Mouse (Mus musculus): Measurements from ENCODE around the gene Drd3. TPM values are rescaled to one million over a fixed set of nuclear protein-coding genes. Genes with fewer than 3 reads are reported as not detected.

Drd3 gene
- polyA plus RNA-seq, 1 experiment from 2014 or later, result not detected

DNA sequence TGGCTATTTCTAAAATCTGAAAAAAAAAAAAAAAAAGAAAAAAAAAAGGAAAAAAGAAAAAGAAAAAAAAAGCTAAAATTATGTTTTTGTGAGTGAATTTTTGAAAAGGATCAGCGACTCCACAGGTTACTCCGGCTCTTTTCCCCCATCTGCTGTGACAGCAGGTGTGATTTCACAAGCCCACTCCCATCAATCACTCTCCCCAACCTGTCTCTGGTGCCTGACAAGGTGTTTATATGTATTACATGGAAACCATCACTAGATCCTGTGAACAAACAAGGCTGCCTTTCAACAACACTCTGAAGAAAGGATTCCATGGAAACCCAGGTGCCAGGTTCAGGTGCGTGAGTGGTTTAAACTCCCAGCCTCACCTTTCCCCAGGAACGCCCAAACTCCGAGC is 20.9 kb upstream of the Drd3 start:
- 91% methylated on average over 5 of the region's 5 CpGs for WGBS
- Histone ChIP-seq H3K27ac (ENCODE audit: poor library complexity, severe bottlenecking) (no peak overlapping the region), H3K4me1 (replicated peaks) (peaks cover 7% of the 10 kb centered on the region; the same call in 1 of the 2 replicates), H3K4me3 (no peak overlapping the region), H3K27me3 (replicated peaks) (no peaks in the 10 kb centered on the region), H3K9ac (no peak overlapping the region), H3K9me3 (replicated peaks) (no peaks in the 10 kb centered on the region), H3K36me3 (no peaks in the 10 kb centered on the region), H3K4me2 (no peak overlapping the region)
- no peak for ATAC-seq (ENCODE audit: insufficient number of reproducible peaks, low FRiP score)

- no peaks in the 10 kb centered on the region for H3K4me1 ChIP-seq (replicated peaks)
- H3K9ac ChIP-seq, result no peak overlapping the region
- no peaks in the 10 kb centered on the region for H3K36me3 ChIP-seq
- no peaks in the 10 kb centered on the region for H3K27me3 ChIP-seq (replicated peaks)
- H3K4me2 ChIP-seq, result no peak overlapping the region
- WGBS, result 59% methylated on average over 4 of the region's 4 CpGs
- no peak for ATAC-seq (ENCODE audit: insufficient number of reproducible peaks, low FRiP score)
- no peak overlapping the region for H3K27ac ChIP-seq (ENCODE audit: poor library complexity, severe bottlenecking)
- no peak overlapping the region for H3K4me3 ChIP-seq
- H3K9me3 ChIP-seq (replicated peaks), result no peaks in the 10 kb centered on the region
These were observed 15.9 kb upstream of the Drd3 start for GRCm38 (mm10) chr16:43737933-43738332.

DNA sequence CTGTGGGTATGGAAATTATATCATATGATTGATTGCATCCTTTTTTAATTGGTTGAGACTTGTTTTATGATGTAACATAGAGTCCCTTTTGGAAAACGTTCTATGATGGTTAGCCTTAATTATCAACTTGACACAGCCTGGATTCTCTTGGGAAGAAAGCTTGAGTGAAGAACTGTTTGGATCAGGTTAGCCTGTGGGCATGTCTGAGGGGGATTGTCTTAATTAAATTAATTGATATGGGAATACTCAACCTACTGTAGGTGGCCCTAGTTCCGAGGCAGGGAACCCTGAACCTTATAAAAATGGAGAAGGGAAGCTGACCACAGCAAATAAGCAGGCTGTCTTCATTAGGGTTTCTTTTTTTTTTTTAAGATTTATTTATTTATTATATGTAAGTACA is 12.9 kb upstream of the Drd3 start:
- Histone ChIP-seq H3K4me1 (replicated peaks) (no peaks in the 10 kb centered on the region), H3K27me3 (replicated peaks) (no peaks in the 10 kb centered on the region), H3K9ac (no peak overlapping the region), H3K4me2 (no peak overlapping the region), H3K27ac (ENCODE audit: poor library complexity, severe bottlenecking) (no peak overlapping the region), H3K4me3 (no peak overlapping the region), H3K9me3 (replicated peaks) (no peaks in the 10 kb centered on the region), H3K36me3 (no peaks in the 10 kb centered on the region)
- 69% methylated on average over 2 of the region's 2 CpGs for WGBS
- no peak for ATAC-seq (ENCODE audit: insufficient number of reproducible peaks, low FRiP score)

- Histone ChIP-seq H3K4me2 (no peak overlapping the region), H3K9me3 (replicated peaks) (no peaks in the 10 kb centered on the region), H3K4me1 (replicated peaks) (no peaks in the 10 kb centered on the region), H3K27me3 (replicated peaks) (no peaks in the 10 kb centered on the region), H3K27ac (ENCODE audit: poor library complexity, severe bottlenecking) (no peak overlapping the region), H3K36me3 (no peaks in the 10 kb centered on the region), H3K9ac (no peak overlapping the region), H3K4me3 (no peak overlapping the region)
- WGBS, result 89% methylated on average over 2 of the region's 2 CpGs
- no peak for ATAC-seq (ENCODE audit: insufficient number of reproducible peaks, low FRiP score)
These were observed 5.4 kb upstream of the Drd3 start for GRCm38 (mm10) chr16:43748424-43748823.

DNA sequence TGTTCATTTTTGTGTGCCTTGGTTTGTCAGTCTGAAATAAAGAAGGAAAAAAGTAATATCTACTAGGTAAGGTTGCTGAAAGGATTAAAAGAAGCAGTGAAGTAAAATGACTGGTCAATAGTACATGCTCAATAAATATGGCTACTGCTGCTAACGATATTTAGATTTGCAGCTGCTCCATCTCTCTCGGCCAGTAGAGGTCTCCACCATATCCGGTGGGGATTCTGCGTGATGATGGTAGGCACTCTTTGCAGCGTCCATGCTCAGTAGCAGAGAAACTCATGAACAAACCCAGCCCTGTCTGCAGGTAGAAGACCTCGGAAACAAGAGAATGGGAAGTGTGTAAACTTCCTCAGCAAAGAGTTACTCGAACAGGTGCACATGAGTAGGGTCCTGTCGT is 926 bp upstream of the Drd3 start:
- Histone ChIP-seq H3K4me2 (no peak overlapping the region), H3K9me3 (replicated peaks) (no peaks in the 10 kb centered on the region), H3K36me3 (no peaks in the 10 kb centered on the region), H3K9ac (no peak overlapping the region), H3K27ac (ENCODE audit: poor library complexity, severe bottlenecking) (no peak overlapping the region), H3K4me1 (replicated peaks) (peaks cover 3% of the 10 kb centered on the region; the same call in 1 of the 2 replicates), H3K27me3 (replicated peaks) (no peaks in the 10 kb centered on the region), H3K4me3 (no peak overlapping the region)
- no peak for ATAC-seq (ENCODE audit: insufficient number of reproducible peaks, low FRiP score)
- 79% methylated on average over 8 of the region's 8 CpGs for WGBS

GRCm38 (mm10) chr16:43772358-43772757 is 18.5 kb downstream of the Drd3 start:
- no peak overlapping the region for H3K4me3 ChIP-seq
- no peaks in the 10 kb centered on the region for H3K36me3 ChIP-seq
- peak overlapping the region; percentile 24; the same call in 1 of the 2 replicates for H3K4me2 ChIP-seq
- no peaks in the 10 kb centered on the region for H3K9me3 ChIP-seq (replicated peaks)
- peaks cover 19% of the 10 kb centered on the region for H3K4me1 ChIP-seq (replicated peaks)
- peak; percentile 73; the same call in 1 of the 2 replicates for ATAC-seq (ENCODE audit: insufficient number of reproducible peaks, low FRiP score)
- no peak overlapping the region for H3K9ac ChIP-seq
- 10% methylated on average over 3 of the region's 3 CpGs for WGBS
- no peaks in the 10 kb centered on the region for H3K27me3 ChIP-seq (replicated peaks)
- peak overlapping the region; percentile 74 for H3K27ac ChIP-seq (ENCODE audit: poor library complexity, severe bottlenecking)

DNA sequence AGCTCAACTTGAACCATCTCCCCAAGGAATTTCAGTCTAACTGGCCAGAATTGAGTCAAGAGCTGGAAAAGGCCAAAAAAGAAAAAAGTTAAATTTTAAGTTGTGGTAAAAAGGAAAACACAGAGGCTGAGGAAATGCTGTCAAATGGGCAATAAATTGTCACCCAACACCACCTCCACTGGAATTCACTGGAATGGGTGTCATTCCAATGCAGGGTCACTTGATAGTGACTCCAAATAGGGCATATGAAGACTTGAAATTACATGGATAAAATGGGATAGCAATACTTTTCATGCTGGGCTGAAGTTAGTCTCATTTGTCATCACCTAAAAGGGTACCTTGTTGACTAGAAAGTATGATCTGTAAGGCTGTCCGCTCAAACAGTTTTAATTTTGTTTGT is 18.9 kb downstream of the Drd3 start:
- H3K27me3 ChIP-seq (replicated peaks), result no peaks in the 10 kb centered on the region
- H3K4me3 ChIP-seq, result no peak overlapping the region
- 66% methylated on average over 1 of the region's 1 CpGs for WGBS
- peaks cover 19% of the 10 kb centered on the region for H3K4me1 ChIP-seq (replicated peaks)
- peak overlapping the region; percentile 24; the same call in 1 of the 2 replicates for H3K4me2 ChIP-seq
- no peak for ATAC-seq (ENCODE audit: insufficient number of reproducible peaks, low FRiP score)
- no peak overlapping the region for H3K9ac ChIP-seq
- H3K27ac ChIP-seq (ENCODE audit: poor library complexity, severe bottlenecking), result peak overlapping the region; percentile 74
- H3K36me3 ChIP-seq, result no peaks in the 10 kb centered on the region
- no peaks in the 10 kb centered on the region for H3K9me3 ChIP-seq (replicated peaks)

- Histone ChIP-seq H3K9ac (no peak overlapping the region), H3K4me3 (no peak overlapping the region), H3K4me1 (replicated peaks) (peaks cover 19% of the 10 kb centered on the region), H3K4me2 (no peak overlapping the region), H3K27ac (ENCODE audit: poor library complexity, severe bottlenecking) (peak overlapping the region; percentile 74), H3K27me3 (replicated peaks) (no peaks in the 10 kb centered on the region), H3K9me3 (replicated peaks) (no peaks in the 10 kb centered on the region), H3K36me3 (no peaks in the 10 kb centered on the region)
- WGBS, result 64% methylated on average over 4 of the region's 4 CpGs
- ATAC-seq (ENCODE audit: insufficient number of reproducible peaks, low FRiP score), result no peak
These were observed 19.7 kb downstream of the Drd3 start for GRCm38 (mm10) chr16:43773506-43773905.

DNA sequence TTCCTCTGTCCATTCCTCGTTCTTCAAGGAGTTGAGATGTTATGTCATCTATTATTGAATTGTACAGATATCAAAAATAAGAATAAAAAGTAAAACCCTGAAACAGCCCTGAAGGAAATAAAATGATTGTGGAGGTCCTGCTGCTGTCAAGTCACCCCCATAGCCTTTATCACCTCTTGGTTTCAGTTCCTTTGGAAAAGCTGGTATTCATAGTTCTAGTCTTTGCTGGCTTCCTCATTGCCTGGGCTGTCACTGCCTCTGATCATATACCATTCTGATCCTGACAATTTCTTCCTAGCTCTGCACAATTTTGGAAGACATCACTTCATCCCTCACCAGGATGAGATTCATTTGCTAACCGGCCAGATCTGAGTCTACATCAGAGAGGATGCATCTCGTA is 23.1 kb downstream of the Drd3 start:
- peaks cover 19% of the 10 kb centered on the region for H3K4me1 ChIP-seq (replicated peaks)
- H3K36me3 ChIP-seq, result no peaks in the 10 kb centered on the region
- H3K27me3 ChIP-seq (replicated peaks), result no peaks in the 10 kb centered on the region
- ATAC-seq (ENCODE audit: insufficient number of reproducible peaks, low FRiP score), result no peak
- H3K4me2 ChIP-seq, result no peak overlapping the region
- no peak overlapping the region for H3K27ac ChIP-seq (ENCODE audit: poor library complexity, severe bottlenecking)
- H3K4me3 ChIP-seq, result no peak overlapping the region
- 87% methylated on average over 3 of the region's 3 CpGs for whole genome bisulfite sequencing
- H3K9ac ChIP-seq, result no peak overlapping the region
- H3K9me3 ChIP-seq (replicated peaks), result no peaks in the 10 kb centered on the region

DNA sequence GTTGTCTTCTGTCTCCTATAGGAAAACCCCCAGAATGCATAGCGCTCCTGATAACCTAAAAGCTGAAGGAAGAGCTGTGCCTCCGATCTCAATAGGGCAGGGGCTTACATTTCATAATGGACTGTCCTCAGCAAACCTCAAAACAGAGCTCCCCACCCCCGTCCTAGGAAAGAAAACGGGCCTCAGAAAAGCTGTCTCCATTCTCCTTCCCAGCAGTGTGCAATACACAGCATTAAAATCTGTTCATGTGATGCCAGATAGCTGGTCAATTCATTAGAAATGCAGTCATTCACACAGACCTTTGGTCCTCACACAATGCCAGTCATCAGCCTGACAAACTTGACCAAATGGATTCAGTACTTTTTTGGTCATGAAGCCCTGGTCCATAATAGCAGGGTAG is 45.7 kb downstream of the Drd3 start:
- WGBS, result 52% methylated on average over 4 of the region's 4 CpGs
- Histone ChIP-seq H3K4me2 (no peak overlapping the region), H3K27me3 (replicated peaks) (no peaks in the 10 kb centered on the region), H3K9ac (no peak overlapping the region), H3K4me1 (replicated peaks) (peaks cover 27% of the 10 kb centered on the region), H3K27ac (ENCODE audit: poor library complexity, severe bottlenecking) (no peak overlapping the region), H3K4me3 (no peak overlapping the region), H3K9me3 (replicated peaks) (0 out of 2 replicates have a peak, but pooled peaks cover 4% of the 10 kb centered on the region), H3K36me3 (no peaks in the 10 kb centered on the region)
- no peak for ATAC-seq (ENCODE audit: insufficient number of reproducible peaks, low FRiP score)

DNA sequence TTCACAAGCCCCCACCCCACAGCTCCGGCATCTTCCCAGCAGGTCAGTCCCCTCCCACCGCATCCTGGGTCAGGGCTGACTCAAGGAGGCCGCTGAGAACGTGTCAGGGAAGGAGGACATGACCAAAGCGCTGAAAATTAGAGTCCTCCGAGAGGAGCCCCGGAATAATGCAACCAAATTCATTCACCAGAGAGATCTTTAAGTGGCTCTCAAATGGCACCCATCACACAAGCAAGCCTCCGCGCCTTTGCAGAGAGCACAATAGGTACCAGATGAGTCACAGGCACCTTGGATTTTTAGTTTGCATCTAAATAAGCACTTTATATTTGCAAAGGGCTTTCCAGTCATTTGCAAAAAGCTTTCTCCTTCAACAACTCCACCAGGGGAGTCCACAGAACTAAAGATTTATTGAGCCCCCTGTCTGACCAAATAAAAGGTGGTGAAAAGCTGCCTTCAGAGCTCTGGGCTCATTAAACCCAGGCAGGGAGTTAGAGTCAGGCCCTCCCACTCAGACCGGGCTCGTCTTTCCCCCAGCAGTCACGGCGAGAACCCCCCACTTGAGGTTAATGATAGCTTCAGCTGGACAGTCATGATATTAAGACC is 46.4 kb downstream of the Drd3 start:
- WGBS, result 19% methylated on average over 13 of the region's 13 CpGs
- H3K4me1 ChIP-seq (replicated peaks), result peaks cover 27% of the 10 kb centered on the region
- no peaks in the 10 kb centered on the region for H3K27me3 ChIP-seq (replicated peaks)
- no peak overlapping the region for H3K9ac ChIP-seq
- 0 out of 2 replicates have a peak, but pooled peaks cover 1% of the 10 kb centered on the region for H3K9me3 ChIP-seq (replicated peaks)
- ATAC-seq (ENCODE audit: insufficient number of reproducible peaks, low FRiP score), result no peak
- no peak overlapping the region for H3K4me3 ChIP-seq
- H3K36me3 ChIP-seq, result no peaks in the 10 kb centered on the region
- no peak overlapping the region for H3K4me2 ChIP-seq
- H3K27ac ChIP-seq (ENCODE audit: poor library complexity, severe bottlenecking), result no peak overlapping the region; the same call in 1 of the 2 replicates

DNA sequence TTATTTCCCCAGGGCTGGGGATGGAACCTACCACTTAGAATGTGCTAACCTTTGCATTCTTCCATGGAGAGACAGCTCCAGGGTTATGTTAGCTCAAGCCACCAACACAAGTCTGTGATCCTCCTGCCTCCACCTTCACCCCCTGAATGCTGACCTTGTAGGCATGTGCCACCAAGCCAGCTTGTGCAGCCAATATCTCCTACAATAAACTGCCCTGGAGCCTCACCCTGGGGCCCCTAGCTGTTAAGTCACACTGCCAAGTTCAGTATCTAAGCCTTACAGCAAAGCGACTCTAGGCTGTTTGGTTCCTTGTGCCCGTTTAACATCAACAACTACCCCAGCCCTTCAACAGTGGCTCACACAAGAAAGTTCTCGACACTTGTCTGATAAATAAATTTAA is 47.3 kb downstream of the Drd3 start:
- Histone ChIP-seq H3K9ac (no peak overlapping the region), H3K27ac (ENCODE audit: poor library complexity, severe bottlenecking) (no peak overlapping the region), H3K9me3 (replicated peaks) (no peaks in the 10 kb centered on the region), H3K4me3 (no peak overlapping the region), H3K4me1 (replicated peaks) (peaks cover 27% of the 10 kb centered on the region), H3K4me2 (no peak overlapping the region), H3K36me3 (no peaks in the 10 kb centered on the region), H3K27me3 (replicated peaks) (no peaks in the 10 kb centered on the region)
- 30% methylated on average over 3 of the region's 3 CpGs for WGBS
- no peak for ATAC-seq (ENCODE audit: insufficient number of reproducible peaks, low FRiP score)
